Mouse (Mus musculus): ENCODE results near the gene Gm20671. TPM values are rescaled to one million over a fixed set of nuclear protein-coding genes. Genes with fewer than 3 reads are reported as not detected.
A peak's percentile ranks its signal among the peaks of the same experiment; 100 is the strongest.
"Not testable (repeated sequence)": the region's sequence is repeated elsewhere in the genome, so short reads cannot be mapped to it uniquely, and the experiment has no call there.

The Gm20671 gene
- polyA plus RNA-seq, 1 experiment: not detected

GRCm38 (mm10) chr5:32820471-32820870 lies 6.4 kb downstream of the Gm20671 start:
- Histone ChIP-seq H3K9ac (ENCODE audit: low read depth, poor library complexity, severe bottlenecking) (no peak overlapping the region), H3K27ac (ENCODE audit: insufficient read depth, low read length) (no peak overlapping the region), H3K36me3 (ENCODE audit: control insufficient read depth, insufficient read depth, low read length, poor library complexity, severe bottlenecking) (peaks cover 36% of the 10 kb centered on the region), H3K4me1 (ENCODE audit: control insufficient read depth, insufficient read depth, low read length) (no peaks in the 10 kb centered on the region), H3K27me3 (ENCODE audit: control insufficient read depth, insufficient read depth, low read length, poor library complexity, severe bottlenecking) (no peaks in the 10 kb centered on the region), H3K4me3 (ENCODE audit: low read depth, low read length) (no peak overlapping the region), H3K9me3 (replicated peaks; ENCODE audit: control insufficient read depth, insufficient read depth, low read length, poor library complexity, severe bottlenecking) (no peaks in the 10 kb centered on the region)
- no peak for TF ChIP-seq CTCF (IDR thresholded peaks at IDR 0.05; ENCODE audit: low read depth, low read length)

- no peak overlapping the region for H3K4me3 ChIP-seq (ENCODE audit: low read depth, low read length)
- H3K27ac ChIP-seq (ENCODE audit: insufficient read depth, low read length): no peak overlapping the region
- peaks cover 36% of the 10 kb centered on the region for H3K36me3 ChIP-seq (ENCODE audit: control insufficient read depth, insufficient read depth, low read length, poor library complexity, severe bottlenecking)
- no peaks in the 10 kb centered on the region for H3K9me3 ChIP-seq (replicated peaks; ENCODE audit: control insufficient read depth, insufficient read depth, low read length, poor library complexity, severe bottlenecking)
- TF ChIP-seq EP300 (IDR thresholded peaks at IDR 0.05; ENCODE audit: insufficient read depth, low read depth, low read length): no peak
- H3K4me1 ChIP-seq (ENCODE audit: control insufficient read depth, insufficient read depth, low read length): no peaks in the 10 kb centered on the region
- no peak overlapping the region for H3K9ac ChIP-seq (ENCODE audit: low read depth, poor library complexity, severe bottlenecking)
- no peaks in the 10 kb centered on the region for H3K27me3 ChIP-seq (ENCODE audit: control insufficient read depth, insufficient read depth, low read length, poor library complexity, severe bottlenecking)
Observed at GRCm38 (mm10) chr5:32815396-32815795, 11.5 kb downstream of the Gm20671 start.

- not testable (repeated sequence) for H3K9me3 ChIP-seq (replicated peaks; ENCODE audit: control insufficient read depth, insufficient read depth, low read length, poor library complexity, severe bottlenecking); H3K4me1 ChIP-seq (ENCODE audit: control insufficient read depth, insufficient read depth, low read length); H3K36me3 ChIP-seq (ENCODE audit: control insufficient read depth, insufficient read depth, low read length, poor library complexity, severe bottlenecking); H3K9ac ChIP-seq (ENCODE audit: low read depth, poor library complexity, severe bottlenecking); H3K27me3 ChIP-seq (ENCODE audit: control insufficient read depth, insufficient read depth, low read length, poor library complexity, severe bottlenecking); H3K4me3 ChIP-seq (ENCODE audit: low read depth, low read length); H3K27ac ChIP-seq (ENCODE audit: insufficient read depth, low read length)
Observed at GRCm38 (mm10) chr5:32786454-32786853, 40.5 kb downstream of the Gm20671 start.

- Histone ChIP-seq H3K9ac (ENCODE audit: low read depth, poor library complexity, severe bottlenecking) (peak within 1 kb of the TSS; percentile 51), H3K4me1 (ENCODE audit: control insufficient read depth, insufficient read depth, low read length) (no peaks in the 10 kb centered on the region), H3K27me3 (ENCODE audit: control insufficient read depth, insufficient read depth, low read length, poor library complexity, severe bottlenecking) (no peaks in the 10 kb centered on the region), H3K36me3 (ENCODE audit: control insufficient read depth, insufficient read depth, low read length, poor library complexity, severe bottlenecking) (peaks cover 6% of the 10 kb centered on the region), H3K4me3 (ENCODE audit: low read depth, low read length) (peak within 1 kb of the TSS; percentile 91), H3K27ac (ENCODE audit: insufficient read depth, low read length) (peak within 1 kb of the TSS; percentile 7; the same call in 1 of the 2 replicates), H3K9me3 (replicated peaks; ENCODE audit: control insufficient read depth, insufficient read depth, low read length, poor library complexity, severe bottlenecking) (no peaks in the 10 kb centered on the region)
- peak; percentile 35 for TF ChIP-seq POLR2A (IDR thresholded peaks at IDR 0.05; ENCODE audit: insufficient read depth, low read length)
- TF ChIP-seq CTCF (IDR thresholded peaks at IDR 0.05; ENCODE audit: low read depth, low read length): peak; percentile 25
- no peak for TF ChIP-seq EP300 (IDR thresholded peaks at IDR 0.05; ENCODE audit: insufficient read depth, low read depth, low read length)
Observed at GRCm38 (mm10) chr5:32785313-32785915, 41.5 kb downstream of the Gm20671 start, which contains the start of gene Pisd. Gene Pisd, minus strand, starts transcription at chr5:32785646.

- peaks cover 6% of the 10 kb centered on the region for H3K36me3 ChIP-seq (ENCODE audit: control insufficient read depth, insufficient read depth, low read length, poor library complexity, severe bottlenecking)
- H3K27ac ChIP-seq (ENCODE audit: insufficient read depth, low read length): no peak overlapping the region
- no peaks in the 10 kb centered on the region for H3K9me3 ChIP-seq (replicated peaks; ENCODE audit: control insufficient read depth, insufficient read depth, low read length, poor library complexity, severe bottlenecking)
- H3K27me3 ChIP-seq (ENCODE audit: control insufficient read depth, insufficient read depth, low read length, poor library complexity, severe bottlenecking): no peaks in the 10 kb centered on the region
- no peaks in the 10 kb centered on the region for H3K4me1 ChIP-seq (ENCODE audit: control insufficient read depth, insufficient read depth, low read length)
- peak overlapping the region; percentile 91 for H3K4me3 ChIP-seq (ENCODE audit: low read depth, low read length)
- H3K9ac ChIP-seq (ENCODE audit: low read depth, poor library complexity, severe bottlenecking): peak overlapping the region; percentile 51
- TF ChIP-seq POLR2A (IDR thresholded peaks at IDR 0.05; ENCODE audit: insufficient read depth, low read length) (no peak), EP300 (IDR thresholded peaks at IDR 0.05; ENCODE audit: insufficient read depth, low read depth, low read length) (no peak), CTCF (IDR thresholded peaks at IDR 0.05; ENCODE audit: low read depth, low read length) (no peak)
Observed at GRCm38 (mm10) chr5:32784726-32785125, 42.2 kb downstream of the Gm20671 start.

GRCm38 (mm10) chr5:32781596-32781995 lies 45.3 kb downstream of the Gm20671 start:
- H3K27ac ChIP-seq (ENCODE audit: insufficient read depth, low read length): no peak overlapping the region
- H3K4me1 ChIP-seq (ENCODE audit: control insufficient read depth, insufficient read depth, low read length): no peaks in the 10 kb centered on the region
- no peaks in the 10 kb centered on the region for H3K9me3 ChIP-seq (replicated peaks; ENCODE audit: control insufficient read depth, insufficient read depth, low read length, poor library complexity, severe bottlenecking)
- TF ChIP-seq EP300 (IDR thresholded peaks at IDR 0.05; ENCODE audit: insufficient read depth, low read depth, low read length) (no peak), CTCF (IDR thresholded peaks at IDR 0.05; ENCODE audit: low read depth, low read length) (no peak), POLR2A (IDR thresholded peaks at IDR 0.05; ENCODE audit: insufficient read depth, low read length) (no peak)
- H3K36me3 ChIP-seq (ENCODE audit: control insufficient read depth, insufficient read depth, low read length, poor library complexity, severe bottlenecking): peaks cover 3% of the 10 kb centered on the region
- no peak overlapping the region for H3K4me3 ChIP-seq (ENCODE audit: low read depth, low read length)
- no peak overlapping the region for H3K9ac ChIP-seq (ENCODE audit: low read depth, poor library complexity, severe bottlenecking)
- no peaks in the 10 kb centered on the region for H3K27me3 ChIP-seq (ENCODE audit: control insufficient read depth, insufficient read depth, low read length, poor library complexity, severe bottlenecking)

Data from ES-Bruce4 (cell line).